Mouse (Mus musculus): ENCODE measurements around the gene Tnnc1.

Tnnc1 gene

DNA sequence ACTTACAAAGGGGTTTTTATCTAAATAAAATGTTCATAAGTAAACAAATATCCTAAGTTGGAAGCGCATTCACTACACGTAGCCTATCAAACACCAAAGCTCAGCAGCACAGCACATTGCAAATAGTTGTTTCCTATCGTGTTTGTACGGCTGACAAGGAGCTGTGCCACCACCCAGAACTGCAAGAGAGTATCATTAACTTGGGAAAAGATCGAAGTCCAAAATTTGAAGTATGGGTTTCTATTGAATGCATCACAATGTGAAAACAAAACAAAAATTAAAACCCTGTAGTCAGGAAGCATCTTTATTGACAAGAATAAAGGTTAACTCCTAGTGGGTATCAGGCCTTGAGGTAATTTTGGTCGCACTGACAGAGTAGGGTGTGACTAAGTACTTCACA lies 40.3 kb downstream of the Tnnc1 start:
- no peak for ATAC-seq (ENCODE audit: insufficient number of reproducible peaks, low FRiP score, low TSS enrichment)

DNA sequence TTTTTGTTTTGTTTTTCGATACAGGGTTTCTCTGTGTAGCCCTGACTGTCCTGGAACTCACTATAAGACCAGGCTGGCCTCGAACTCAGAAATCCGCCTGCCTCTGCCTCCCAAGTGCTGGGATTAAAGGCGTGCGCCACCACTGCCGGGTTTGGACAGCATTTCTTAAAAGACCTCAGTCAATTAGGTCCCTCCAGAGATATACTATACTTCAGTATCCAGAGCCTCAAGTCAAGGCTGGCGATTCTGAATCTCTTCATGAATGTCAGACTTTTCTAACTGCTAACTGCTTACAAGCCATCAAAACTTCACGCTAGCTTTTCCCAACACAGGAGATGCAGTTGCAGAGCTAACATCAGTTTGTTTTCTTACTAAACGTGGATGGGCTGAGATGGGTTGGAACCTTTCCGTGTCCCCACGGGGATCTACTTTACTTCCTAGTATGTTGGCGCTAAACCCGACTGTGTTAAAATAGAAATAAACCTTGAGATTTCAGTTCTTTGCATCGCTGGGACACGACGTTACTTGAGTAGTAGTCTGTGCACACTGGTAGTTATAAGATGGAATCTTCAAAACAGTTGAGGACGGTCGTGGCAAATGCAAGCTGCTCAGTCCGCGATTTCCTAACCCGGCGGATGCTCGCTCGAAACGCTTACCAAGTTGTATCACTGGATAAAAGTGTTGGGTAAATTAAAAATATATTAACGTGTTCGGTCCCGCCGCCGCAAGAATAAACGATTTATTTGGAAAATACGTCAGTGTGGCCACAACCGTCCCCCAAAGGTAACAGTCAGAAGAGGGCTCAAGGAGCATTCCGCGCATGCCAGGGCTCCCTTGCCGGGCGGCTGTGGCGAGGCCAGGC lies 42.3 kb downstream of the Tnnc1 start:
- ATAC-seq (ENCODE audit: insufficient number of reproducible peaks, low FRiP score, low TSS enrichment): peak; percentile 81

DNA sequence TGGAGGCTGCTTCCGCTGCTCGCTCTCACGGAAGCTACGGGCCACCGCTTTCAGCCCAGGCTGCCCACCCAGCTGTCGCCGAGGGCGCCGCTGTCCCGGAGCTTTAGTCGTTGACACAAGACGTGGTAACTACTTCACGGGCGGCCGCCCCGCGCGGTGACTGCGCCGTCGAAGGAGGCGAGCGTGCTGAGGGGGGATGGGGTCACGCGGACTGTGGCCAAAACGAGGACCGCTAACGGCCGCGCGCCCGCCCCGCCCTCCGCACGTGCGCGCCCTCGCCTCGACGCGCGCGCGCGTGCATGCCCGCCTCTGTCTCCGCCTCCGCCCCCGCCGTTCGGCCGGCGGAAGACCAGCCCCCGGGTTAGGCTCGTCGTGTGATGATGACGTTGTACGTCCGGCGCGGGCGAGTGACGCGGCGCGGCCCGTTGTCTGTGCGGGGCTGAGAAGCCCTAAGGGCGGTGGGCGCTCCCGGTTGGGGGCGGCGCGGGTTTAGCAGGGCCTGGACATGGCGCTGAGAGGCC lies 43.0 kb downstream of the Tnnc1 start, which contains the start of the genes Phf7 and Bap1:
TSS of gene Phf7 (minus strand) at position 234 of the 521 bp plus-strand sequence.
TSS of gene Bap1 (plus strand) at position 367 of the 521 bp plus-strand sequence.
- ATAC-seq (ENCODE audit: insufficient number of reproducible peaks, low FRiP score, low TSS enrichment): peak; percentile 77

DNA sequence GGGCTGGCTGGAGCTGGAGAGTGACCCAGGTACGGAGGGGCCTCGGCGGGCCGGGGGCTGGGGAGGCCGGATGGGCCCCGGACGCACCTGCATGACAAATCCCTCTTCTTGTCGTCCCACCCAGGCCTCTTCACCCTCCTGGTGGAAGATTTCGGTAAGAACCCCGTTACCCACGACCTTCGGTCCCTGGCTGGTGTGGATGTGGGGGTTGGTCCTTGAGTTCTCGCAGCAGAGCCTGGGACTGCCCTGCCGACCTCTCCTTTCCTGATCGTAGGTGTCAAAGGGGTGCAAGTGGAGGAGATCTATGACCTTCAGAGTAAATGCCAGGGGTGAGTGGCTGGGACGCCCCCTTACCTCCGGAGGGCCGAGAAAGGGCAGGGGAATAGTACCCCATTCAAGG lies 43.5 kb downstream of the Tnnc1 start:
- ATAC-seq (ENCODE audit: insufficient number of reproducible peaks, low FRiP score, low TSS enrichment): peak; percentile 20

DNA sequence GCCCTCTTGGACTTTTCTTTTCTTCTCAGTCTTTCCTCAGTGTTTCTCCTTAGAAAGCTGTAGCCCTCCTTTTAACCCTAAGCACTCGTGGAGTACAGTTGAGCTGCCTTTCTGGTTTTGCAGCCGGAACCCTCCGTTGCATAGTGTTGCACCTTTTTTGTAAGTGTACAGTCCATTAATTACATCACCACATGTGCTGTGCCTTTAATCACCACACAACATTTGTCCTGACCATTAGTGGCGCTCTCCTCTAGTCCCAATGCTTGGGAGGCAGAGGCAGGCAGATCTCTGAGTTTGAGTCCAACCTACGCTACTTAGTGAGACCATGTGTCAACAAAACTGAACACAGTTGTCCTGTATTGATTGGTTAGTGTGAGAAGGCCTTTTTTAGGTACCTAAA lies 44.0 kb downstream of the Tnnc1 start:
- no peak for ATAC-seq (ENCODE audit: insufficient number of reproducible peaks, low FRiP score, low TSS enrichment)

DNA sequence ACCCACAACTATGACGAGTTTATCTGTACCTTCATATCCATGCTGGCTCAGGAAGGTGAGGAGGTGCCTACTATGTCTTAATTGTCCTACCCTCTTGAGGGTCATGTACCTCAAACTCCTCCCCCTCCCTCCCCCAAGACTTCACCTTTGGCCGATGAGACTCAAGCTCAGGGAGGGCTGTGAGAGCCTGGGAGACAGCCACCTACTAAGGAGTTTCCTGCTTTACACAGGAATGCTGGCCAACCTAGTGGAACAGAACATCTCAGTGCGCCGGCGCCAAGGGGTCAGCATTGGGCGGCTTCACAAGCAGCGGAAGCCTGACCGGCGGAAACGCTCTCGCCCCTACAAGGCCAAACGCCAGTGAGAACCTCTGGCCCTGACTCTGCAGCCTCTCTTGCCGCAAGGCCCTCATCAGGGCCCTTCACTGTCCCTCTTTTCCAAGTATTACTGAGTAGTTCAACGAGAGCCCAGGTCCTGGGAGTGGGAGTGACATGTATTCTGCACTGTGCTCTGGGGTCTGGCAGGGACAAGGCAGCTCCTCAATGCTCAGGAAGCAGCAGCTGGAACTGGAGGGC lies 50.5 kb downstream of the Tnnc1 start:
- ATAC-seq (ENCODE audit: insufficient number of reproducible peaks, low FRiP score, low TSS enrichment): no peak

DNA sequence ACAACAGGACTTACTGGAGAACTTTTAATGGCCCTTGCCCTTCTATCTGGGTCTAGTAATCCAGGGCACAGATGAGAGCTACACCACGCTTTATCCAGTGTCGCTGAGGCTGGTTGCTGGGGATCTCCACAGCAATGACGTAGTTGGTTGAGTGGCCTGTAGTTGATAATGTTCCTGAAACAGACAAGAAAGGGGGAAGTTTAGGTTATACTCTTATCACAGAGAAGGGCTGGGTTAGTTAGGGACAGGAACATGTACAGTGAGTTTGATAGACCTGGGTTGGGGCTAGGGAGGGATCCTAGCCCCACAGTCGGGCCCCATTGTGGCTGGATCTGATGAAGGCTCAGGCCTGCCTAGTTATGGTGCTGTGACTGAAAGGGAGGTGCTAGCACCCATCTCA lies 52.3 kb downstream of the Tnnc1 start:
- ATAC-seq (ENCODE audit: insufficient number of reproducible peaks, low FRiP score, low TSS enrichment): no peak

DNA sequence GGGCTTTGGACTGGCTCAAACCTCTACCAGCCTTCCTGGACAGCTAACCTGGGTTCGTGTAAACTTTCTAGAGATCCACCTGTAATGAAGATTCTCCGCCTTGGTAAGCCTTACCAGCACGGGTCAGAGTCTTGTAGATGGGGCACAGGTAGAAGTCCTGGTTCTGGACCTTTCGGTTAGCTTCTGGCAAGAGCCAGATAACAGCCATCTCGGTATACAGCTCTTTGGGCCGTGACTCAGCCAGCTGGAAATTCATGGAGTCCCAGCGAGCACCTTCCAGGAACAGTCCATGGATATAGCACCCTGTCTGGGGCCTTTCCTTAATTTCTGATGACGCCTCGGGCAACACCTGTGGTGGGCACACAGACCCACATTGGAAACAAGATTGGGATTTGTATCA lies 52.8 kb downstream of the Tnnc1 start:
- no peak for ATAC-seq (ENCODE audit: insufficient number of reproducible peaks, low FRiP score, low TSS enrichment)
